Mouse (Mus musculus) left cerebral cortex, adult 2 months (tissue): Measurements from ENCODE around the gene Gm29735. TPM values are rescaled to one million over a fixed set of nuclear protein-coding genes. Genes with fewer than 3 reads are reported as not detected.
"Not testable (repeated sequence)": the region's sequence is repeated elsewhere in the genome, so short reads cannot be mapped to it uniquely, and the experiment has no call there.

Experiments
- DNase-seq, 2 experiments: peaks; one replicate each; pipeline ENCODE4 v3.0.0; 2021 to 2022; ENCODE audit warnings: low spot score in 2 of 2, mixed read lengths in 1 of 2; ENCODE audit errors: extremely low spot score in 1 of 2
- H3K27ac ChIP-seq: fragments of 200-600 bp; 2 replicates; pipeline ENCODE4 v1.8.1; 2022
- H3K4me3 ChIP-seq: fragments of 200-600 bp; 2 replicates; pipeline ENCODE4 v1.8.1; 2022
- CTCF ChIP-seq: fragments of 200-600 bp; IDR thresholded peaks from 2 replicates; pipeline ENCODE4 v1.8.1; 2022; ENCODE audit warnings: antibody characterized with exemption, mild to moderate bottlenecking, moderate library complexity
- intact Hi-C: fragments of 180-260 bp; cut with DNase I; formaldehyde crosslinking; loops from one replicate; pipeline ENCODE4 v1.15.1; 2025
- total RNA-seq, 2 experiments: library from RNA; stranded (reverse); gene quantifications; 2 replicates each; pipeline ENCODE4 v1.2.3; 2021

The Gm29735 gene
- total RNA-seq, 2 experiments from 2014 or later = not detected

DNA sequence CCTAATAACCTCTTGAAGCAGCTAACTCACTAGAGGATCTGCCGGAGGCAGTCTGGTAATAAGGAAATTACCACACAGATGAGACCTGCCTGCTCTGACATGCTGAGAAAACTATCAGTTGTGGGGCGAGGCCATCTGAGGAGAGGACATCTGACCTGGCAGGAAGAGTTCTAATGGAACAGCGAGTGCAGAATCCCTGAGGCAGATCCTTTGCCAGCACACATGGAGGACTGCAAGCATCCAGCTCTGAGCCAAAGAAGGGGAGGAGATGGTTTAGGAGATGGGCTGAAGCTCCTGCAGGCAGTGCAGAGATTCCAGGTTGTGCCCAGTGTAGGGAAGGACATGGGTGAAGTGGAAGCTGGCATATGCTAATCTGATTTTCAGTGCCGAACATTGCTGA is 4.7 kb downstream of the Gm29735 start:
- intact Hi-C loops = no loop called here
- no peak for DNase-seq
- H3K4me3 ChIP-seq = no peak overlapping the region
- H3K27ac ChIP-seq = no peak overlapping the region
- TF ChIP-seq CTCF = no peak

- intact Hi-C loops = no loop called here
- no peak overlapping the region for H3K4me3 ChIP-seq
- no peak for DNase-seq
- no peak for TF ChIP-seq CTCF
- H3K27ac ChIP-seq = no peak overlapping the region
These were observed 8.3 kb downstream of the Gm29735 start for GRCm38 (mm10) chr7:142148633-142149032.

DNA sequence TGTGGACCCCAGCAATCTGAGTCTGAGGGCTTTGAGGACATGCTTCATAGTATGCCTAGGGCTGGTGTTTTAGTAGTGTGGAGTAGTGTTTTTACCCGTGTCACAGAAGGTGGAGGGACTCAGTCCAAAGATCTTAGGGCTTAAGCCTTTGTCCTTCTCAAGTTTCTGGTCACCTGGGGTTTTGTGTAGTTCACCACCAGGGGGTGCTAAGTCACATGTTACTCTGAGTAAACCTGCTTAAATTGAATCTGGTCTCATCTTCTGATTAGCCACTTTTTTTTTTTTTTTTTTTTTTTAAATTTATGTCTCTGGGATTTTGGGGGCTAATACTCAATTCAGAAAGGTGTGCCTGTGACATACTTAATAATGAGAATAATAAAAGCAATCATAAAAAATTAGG is 10.9 kb downstream of the Gm29735 start:
- intact Hi-C loops = loop anchor here (1.0 kb wide), 1 partner anchor 104 kb away; no protein-coding TSS in a partner anchor
- Histone ChIP-seq H3K27ac (no peak overlapping the region), H3K4me3 (no peak overlapping the region)
- peak; percentile 18 to 30 for DNase-seq
- peak; percentile 60 for TF ChIP-seq CTCF

GRCm38 (mm10) chr7:142145413-142145940 is 11.4 kb downstream of the Gm29735 start:
- intact Hi-C loops = no loop called here
- H3K4me3 ChIP-seq = no peak overlapping the region
- peak in 1 of 2 experiments; percentile 11 for DNase-seq
- no peak for TF ChIP-seq CTCF
- no peak overlapping the region for H3K27ac ChIP-seq

GRCm38 (mm10) chr7:142144507-142144906 is 12.4 kb downstream of the Gm29735 start, which contains the start of gene Gm45337:
Gm45337 (minus strand) TSS chr7:142144607.
- Histone ChIP-seq H3K27ac (no peak within 1 kb of the TSS), H3K4me3 (no peak within 1 kb of the TSS)
- no peak for DNase-seq
- TF ChIP-seq CTCF = no peak
- intact Hi-C loops = no loop called here

DNA sequence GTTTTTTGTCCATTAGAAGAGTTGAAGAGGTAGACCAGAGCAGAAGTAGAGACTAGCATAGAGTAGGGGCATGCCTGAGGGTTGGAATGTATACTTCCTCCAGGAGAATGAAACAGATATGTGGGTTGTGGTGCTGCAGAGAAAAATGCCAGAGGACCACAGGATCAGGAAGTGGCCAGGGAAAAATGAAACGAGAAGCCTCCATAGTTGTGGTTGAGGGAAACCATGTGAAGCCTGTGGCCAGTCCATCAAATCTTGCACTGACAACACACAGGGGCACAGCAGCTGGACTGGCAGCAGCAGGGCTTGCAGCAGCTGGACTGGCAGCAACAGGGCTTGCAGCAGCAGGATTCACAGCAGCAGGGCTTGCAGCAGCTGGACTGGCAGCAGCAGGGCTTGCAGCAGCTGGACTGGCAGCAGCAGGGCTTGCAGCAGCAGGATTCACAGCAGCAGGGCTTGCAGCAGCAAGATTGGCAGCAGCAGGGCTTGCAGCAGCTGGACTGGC is 13.4 kb downstream of the Gm29735 start:
- H3K27ac ChIP-seq, DNase-seq, intact Hi-C loops, H3K4me3 ChIP-seq: not testable (repeated sequence)

DNA sequence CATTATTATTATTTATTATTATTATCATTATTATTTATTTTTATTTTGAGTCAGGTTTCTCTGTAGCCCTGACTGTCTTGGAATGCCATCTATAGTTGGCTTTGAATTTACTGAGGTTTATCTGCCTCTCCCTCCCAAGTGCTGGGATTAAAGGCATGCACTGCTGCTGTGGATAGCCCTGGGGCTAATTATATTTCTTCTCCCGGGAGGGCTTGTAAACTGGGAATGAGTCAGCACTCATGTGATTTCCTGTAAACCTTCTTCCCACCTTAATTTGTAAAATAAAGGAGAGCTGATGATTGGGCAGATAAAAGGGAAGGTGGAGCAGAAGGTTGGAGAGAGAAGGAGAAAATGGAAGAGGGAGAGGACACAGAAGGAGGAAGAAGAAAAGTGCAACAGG is 16.2 kb downstream of the Gm29735 start:
- no peak overlapping the region for H3K27ac ChIP-seq
- intact Hi-C loops = no loop called here
- no peak for DNase-seq
- H3K4me3 ChIP-seq = no peak overlapping the region
- TF ChIP-seq CTCF = no peak

DNA sequence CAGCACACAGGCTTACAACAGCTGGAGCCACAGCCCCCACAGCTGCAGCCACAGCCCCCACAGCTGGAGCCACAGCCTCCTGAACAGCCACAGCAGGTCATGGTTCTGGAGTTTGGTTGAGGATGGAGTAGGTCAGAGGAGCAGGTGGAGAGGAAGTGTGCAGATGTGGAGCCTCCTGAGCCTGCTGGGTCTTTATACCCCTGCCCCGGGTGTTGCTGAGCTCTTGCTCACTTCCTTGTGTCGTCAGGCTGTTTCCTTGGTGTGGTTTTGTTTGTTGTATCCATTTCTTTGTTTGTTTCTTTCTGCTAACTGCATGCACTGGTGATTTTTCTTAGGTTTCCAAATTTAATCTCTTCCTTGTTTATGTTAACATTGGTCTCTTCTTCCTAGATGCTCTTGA is 21.0 kb downstream of the Gm29735 start, which contains the start of gene Gm39115:
Gene Gm39115 (minus strand): TSS at position 101 of the 400 bp plus-strand sequence.
- H3K27ac ChIP-seq, DNase-seq, intact Hi-C loops, H3K4me3 ChIP-seq: not testable (repeated sequence)

- peak; percentile 48 for TF ChIP-seq CTCF
- Histone ChIP-seq H3K4me3 (no peak overlapping the region), H3K27ac (no peak overlapping the region)
- intact Hi-C loops = no loop called here
- DNase-seq = peak in 1 of 2 experiments; percentile 17
These were observed 22.5 kb downstream of the Gm29735 start for GRCm38 (mm10) chr7:142134206-142134995.

DNA sequence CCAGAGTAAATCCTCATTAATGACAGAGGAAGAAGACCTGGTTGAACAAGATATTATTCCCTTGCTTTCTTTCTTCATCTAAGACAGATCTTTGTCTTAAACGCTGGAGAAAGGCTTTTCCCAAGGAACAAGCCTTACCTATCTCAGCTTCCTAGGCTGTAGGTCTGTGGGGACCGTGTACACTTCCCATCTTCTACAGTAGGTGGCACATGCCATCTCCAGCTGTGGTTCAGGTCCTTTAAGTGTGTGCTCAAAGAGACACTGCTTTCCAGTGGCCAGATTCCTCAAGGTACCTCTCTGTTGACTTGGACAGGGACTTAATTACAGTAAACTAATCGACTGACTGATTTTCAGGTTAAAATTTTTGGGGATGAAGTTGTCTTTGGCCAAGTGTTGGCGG is 28.1 kb downstream of the Gm29735 start:
- intact Hi-C loops = no loop called here
- no peak for TF ChIP-seq CTCF
- Histone ChIP-seq H3K27ac (no peak overlapping the region), H3K4me3 (no peak overlapping the region)
- DNase-seq = no peak

DNA sequence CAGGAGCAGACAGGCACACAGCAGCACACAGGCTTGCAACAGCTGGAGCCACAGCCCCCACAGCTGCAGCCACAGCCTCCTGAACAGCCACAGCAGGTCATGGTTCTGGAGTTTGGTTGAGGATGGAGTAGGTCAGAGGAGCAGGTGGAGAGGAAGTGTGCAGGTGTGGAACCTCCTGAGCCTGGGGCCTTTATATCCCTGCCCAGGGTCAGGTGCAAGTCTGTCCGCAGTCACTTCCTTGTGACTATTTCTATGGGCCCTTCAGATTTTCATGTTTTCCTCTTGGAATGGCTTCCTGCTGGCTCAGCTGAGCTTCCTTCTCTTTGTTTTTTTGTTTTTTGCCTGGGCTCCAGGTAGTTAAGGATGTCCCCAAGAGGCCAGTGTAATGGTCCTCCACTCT is 36.3 kb downstream of the Gm29735 start, which contains the start of gene Gm45618:
Gene Gm45618 (minus strand): TSS at position 101 of the 400 bp plus-strand sequence.
- H3K27ac ChIP-seq, H3K4me3 ChIP-seq, DNase-seq, intact Hi-C loops: not testable (repeated sequence)

DNA sequence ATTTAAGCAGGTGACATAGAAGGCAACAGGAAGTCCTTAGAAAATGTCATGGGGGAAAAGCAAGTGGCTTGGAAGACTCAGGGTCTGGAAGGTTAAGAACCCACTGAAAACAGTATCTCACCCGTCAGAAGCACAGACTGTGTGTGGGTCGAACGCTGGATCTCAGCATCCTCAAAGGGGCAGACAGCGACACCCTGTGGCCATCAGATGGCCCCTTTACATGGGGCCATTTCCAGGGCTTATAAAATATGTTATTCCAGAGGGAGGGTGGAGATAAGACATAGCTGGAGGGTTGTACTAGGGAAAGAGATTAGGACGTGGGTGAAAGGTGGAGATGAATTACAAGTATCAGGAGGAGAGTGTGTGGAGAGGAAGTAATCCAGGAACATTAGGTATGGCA is 37.3 kb downstream of the Gm29735 start:
- no peak for DNase-seq
- no peak overlapping the region for H3K4me3 ChIP-seq
- intact Hi-C loops = no loop called here
- H3K27ac ChIP-seq = no peak overlapping the region
- peak; percentile 56 for TF ChIP-seq CTCF

Other genes with a start within 250 kb of the Gm29735 start
- gene Tollip, start 238.6 kb downstream of the Gm29735 start, total RNA-seq = 100 to 1,000 TPM; 116 to 132 TPM
- gene Brsk2, start 207.4 kb downstream of the Gm29735 start, total RNA-seq = 100 to 1,000 TPM; 223 to 224 TPM
- gene Mob2, start 96.0 kb downstream of the Gm29735 start, total RNA-seq = 10 to 100 TPM; 37.6 to 38.7 TPM
- 100 to 1,000 TPM; 153 to 173 TPM for gene Dusp8, start 61.3 kb downstream of the Gm29735 start, total RNA-seq
- gene Gm45618, start 36.4 kb downstream of the Gm29735 start, total RNA-seq = not detected
- not detected for gene Gm39115, start 21.1 kb downstream of the Gm29735 start, total RNA-seq
- not detected for gene Gm45337, start 12.5 kb downstream of the Gm29735 start, total RNA-seq
- gene Gm4553, start 8.6 kb upstream of the Gm29735 start, total RNA-seq = not detected
- not detected for gene Krtap5-2, start 18.9 kb upstream of the Gm29735 start, total RNA-seq
- gene Gm10153, start 33.3 kb upstream of the Gm29735 start, total RNA-seq = not detected
- gene Krtap5-3, start 44.3 kb upstream of the Gm29735 start, total RNA-seq = not detected
- not detected for gene Gm7579, start 54.7 kb upstream of the Gm29735 start, total RNA-seq
- gene Krtap5-5, start 72.9 kb upstream of the Gm29735 start, total RNA-seq = not detected
- not detected for gene Gm40460, start 84.0 kb upstream of the Gm29735 start, total RNA-seq
- not detected for gene Gm2431, start 101.2 kb upstream of the Gm29735 start, total RNA-seq
- gene Gm4559, start 117.2 kb upstream of the Gm29735 start, total RNA-seq = not detected
- not detected for gene Krtap5-1, start 140.0 kb upstream of the Gm29735 start, total RNA-seq
- not detected for gene Krtap5-4, start 146.4 kb upstream of the Gm29735 start, total RNA-seq
- 10 to 100 TPM; 31.4 to 36.1 TPM for gene Ifitm10, start 216.6 kb upstream of the Gm29735 start, total RNA-seq
- gene Gm49369, start 225.6 kb upstream of the Gm29735 start, total RNA-seq = 1 to 10 TPM; 4.3 to 4.5 TPM
- gene Ctsd, start 230.9 kb upstream of the Gm29735 start, total RNA-seq = 100 to 1,000 TPM; 304 TPM